Mouse (Mus musculus) gastrocnemius, adult 18-20 months (tissue): ENCODE measurements around the gene Olfr1423. TPM values are rescaled to one million over a fixed set of nuclear protein-coding genes. Genes with fewer than 3 reads are reported as not detected.
"Not testable (repeated sequence)": the region's sequence is repeated elsewhere in the genome, so short reads cannot be mapped to it uniquely, and the experiment has no call there.

Experiments used
- DNase-seq: peaks from one replicate; pipeline ENCODE4 v3.0.0; 2021; ENCODE audit warnings: low spot score
- total RNA-seq, 2 experiments: library from RNA; stranded (reverse); gene quantifications; 2 replicates each; pipeline ENCODE4 v1.2.3; 2021

Olfr1423 gene
- total RNA-seq, 2 experiments from 2014 or later = not detected

- peak; percentile 51 for DNase-seq
These were observed 33.8 kb downstream of the Olfr1423 start for GRCm38 (mm10) chr19:12007105-12007931.

GRCm38 (mm10) chr19:12006361-12006947 lies 34.7 kb downstream of the Olfr1423 start:
- DNase-seq = no peak

GRCm38 (mm10) chr19:12005376-12006360 lies 35.4 kb downstream of the Olfr1423 start:
- peak; percentile 89 for DNase-seq

GRCm38 (mm10) chr19:12004216-12005008 lies 36.7 kb downstream of the Olfr1423 start:
- no peak for DNase-seq

- no peak for DNase-seq
These were observed 37.5 kb downstream of the Olfr1423 start for GRCm38 (mm10) chr19:12003568-12003967.

GRCm38 (mm10) chr19:12002791-12003190 lies 38.3 kb downstream of the Olfr1423 start:
- no peak for DNase-seq

GRCm38 (mm10) chr19:12002125-12002524 lies 39.0 kb downstream of the Olfr1423 start:
- peak; percentile 65 for DNase-seq

GRCm38 (mm10) chr19:12001686-12002085 lies 39.4 kb downstream of the Olfr1423 start:
- DNase-seq = no peak

- no peak for DNase-seq
These were observed 45.2 kb downstream of the Olfr1423 start for GRCm38 (mm10) chr19:11995722-11996448.

GRCm38 (mm10) chr19:11994703-11995431 lies 46.2 kb downstream of the Olfr1423 start:
- no peak for DNase-seq

GRCm38 (mm10) chr19:11992441-11993029 lies 48.6 kb downstream of the Olfr1423 start:
- DNase-seq = no peak

GRCm38 (mm10) chr19:11992034-11992433 lies 49.1 kb downstream of the Olfr1423 start:
- no peak for DNase-seq

- DNase-seq = no peak
These were observed 51.8 kb downstream of the Olfr1423 start for GRCm38 (mm10) chr19:11989334-11989733.

GRCm38 (mm10) chr19:11987841-11988240 lies 53.3 kb downstream of the Olfr1423 start:
- DNase-seq = no peak

- DNase-seq = not testable (repeated sequence)
These were observed 56.5 kb downstream of the Olfr1423 start for GRCm38 (mm10) chr19:11984614-11985013.
